Mouse (Mus musculus) liver, adult 2 months (tissue): ENCODE measurements around the gene Icmt. TPM values are rescaled to one million over a fixed set of nuclear protein-coding genes. Genes with fewer than 3 reads are reported as not detected.

Experiments
- DNase-seq: peaks from one replicate; pipeline ENCODE4 v3.0.0-alpha.2; 2011; ENCODE audit warnings: low read depth, low spot score; ENCODE audit errors: extremely low read depth
- H3K27ac ChIP-seq: fragments of 200-500 bp; replicated peaks from 2 replicates; pipeline ENCODE4 v1.5.1; 2012; ENCODE audit warnings: low read depth, mild to moderate bottlenecking, control low read depth, inconsistent platforms, low read length; ENCODE audit not compliant: insufficient read depth
- H3K27me3 ChIP-seq: fragments of 200-500 bp; 2 replicates; pipeline ENCODE4 v1.6.1; 2012; ENCODE audit warnings: mild to moderate bottlenecking, moderate library complexity, low read length, inconsistent platforms; ENCODE audit not compliant: control insufficient read depth, insufficient read depth
- H3K36me3 ChIP-seq: fragments of 200-500 bp; 2 replicates; pipeline ENCODE4 v1.6.1; 2012; ENCODE audit warnings: low read length, inconsistent platforms; ENCODE audit not compliant: control insufficient read depth, insufficient read depth
- H3K4me1 ChIP-seq: fragments of 200-500 bp; 2 replicates; pipeline ENCODE4 v1.6.1; 2011; ENCODE audit warnings: low read length; ENCODE audit not compliant: control insufficient read depth, insufficient read depth
- H3K4me3 ChIP-seq: fragments of 200-500 bp; 2 replicates; pipeline ENCODE4 v1.5.1; 2011; ENCODE audit warnings: low read depth, mild to moderate bottlenecking, control low read depth, low read length, moderate library complexity; ENCODE audit not compliant: insufficient read depth
- H3K79me2 ChIP-seq: fragments of 200-500 bp; 2 replicates; pipeline ENCODE4 v1.6.1; 2012; ENCODE audit warnings: inconsistent platforms, mild to moderate bottlenecking, low read length, moderate library complexity; ENCODE audit not compliant: control insufficient read depth, insufficient read depth
- H3K9ac ChIP-seq: fragments of 200-500 bp; 2 replicates; pipeline ENCODE4 v1.6.1; 2012; ENCODE audit warnings: low read depth, mild to moderate bottlenecking, control low read depth, inconsistent platforms, low read length
- CTCF ChIP-seq: fragments of 200-500 bp; IDR thresholded peaks from 2 replicates; pipeline ENCODE4 v1.5.1; 2011; ENCODE audit warnings: low read depth, low read length, control low read depth
- POLR2A ChIP-seq: fragments of 200-500 bp; IDR thresholded peaks from 2 replicates; pipeline ENCODE4 v1.6.1; 2011; ENCODE audit warnings: low read length, control low read depth; ENCODE audit not compliant: insufficient read depth; ENCODE audit errors: extremely low read depth
- WGBS: fragments of 180-500 bp; shearing (Covaris S2); methylation state at CpG from one replicate; pipeline ENCODE4 v1.1.7; 2018; 5-methylcytosine and 5-hydroxymethylcytosine counted together
- polyA plus RNA-seq: library from polyadenylated mRNA; depleted of rRNA; stranded (reverse); fragments of >200 nt; gene quantifications from 2 replicates; pipeline ENCODE4 v1.2.3, GENCODE M21; 2012
- total RNA-seq: library from RNA; depleted of rRNA; stranded (reverse); fragments of >200 nt; gene quantifications from 2 replicates; pipeline ENCODE4 v1.2.3, GENCODE M21; 2014

The Icmt gene
- total and polyA plus RNA-seq, 2 experiments = 13.2 to 16.5 TPM

GRCm38 (mm10) chr4:152267748-152268369 is 29.2 kb upstream of the Icmt start:
- Histone ChIP-seq H3K79me2 (no peaks in the 10 kb centered on the region), H3K4me1 (peaks cover 7% of the 10 kb centered on the region), H3K36me3 (no peaks in the 10 kb centered on the region), H3K27ac (no peak overlapping the region), H3K9ac (no peak overlapping the region), H3K4me3 (no peak overlapping the region), H3K27me3 (no peaks in the 10 kb centered on the region)
- no peak for DNase-seq
- 80% methylated on average over 13 of the region's 13 CpGs for WGBS
- no peak for TF ChIP-seq POLR2A
- TF ChIP-seq CTCF = no peak

DNA sequence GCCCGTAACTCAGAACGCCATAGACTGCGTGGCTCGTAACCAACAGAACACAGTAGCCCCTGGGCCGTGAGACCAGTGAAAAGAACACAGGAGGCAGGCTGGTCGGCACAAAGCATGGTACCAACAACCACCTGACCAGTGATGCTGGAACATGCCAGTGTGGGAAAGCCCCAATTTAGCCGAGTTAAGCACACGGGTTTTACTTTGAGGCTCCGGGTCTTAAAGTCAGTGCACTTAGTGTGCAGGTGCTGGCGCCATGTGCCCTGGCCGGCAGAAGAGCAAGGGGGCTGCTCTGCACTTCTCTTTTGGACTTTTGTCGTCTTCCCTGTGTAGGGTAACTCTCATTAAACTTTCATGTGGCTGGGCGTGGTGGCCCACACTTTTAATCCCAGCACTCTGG is 27.1 kb upstream of the Icmt start:
- Histone ChIP-seq H3K9ac (no peak overlapping the region), H3K4me1 (no peaks in the 10 kb centered on the region), H3K27ac (no peak overlapping the region), H3K27me3 (no peaks in the 10 kb centered on the region), H3K36me3 (no peaks in the 10 kb centered on the region), H3K79me2 (no peaks in the 10 kb centered on the region), H3K4me3 (no peak overlapping the region)
- TF ChIP-seq CTCF = no peak
- no peak for TF ChIP-seq POLR2A
- no peak for DNase-seq
- 94% methylated on average over 13 of the region's 13 CpGs for WGBS

GRCm38 (mm10) chr4:152270599-152270998 is 26.4 kb upstream of the Icmt start:
- Histone ChIP-seq H3K4me1 (no peaks in the 10 kb centered on the region), H3K27me3 (no peaks in the 10 kb centered on the region), H3K4me3 (no peak overlapping the region), H3K9ac (no peak overlapping the region), H3K36me3 (no peaks in the 10 kb centered on the region), H3K27ac (no peak overlapping the region), H3K79me2 (no peaks in the 10 kb centered on the region)
- DNase-seq = no peak
- TF ChIP-seq CTCF = no peak
- 92% methylated on average over 9 of the region's 9 CpGs for WGBS

DNA sequence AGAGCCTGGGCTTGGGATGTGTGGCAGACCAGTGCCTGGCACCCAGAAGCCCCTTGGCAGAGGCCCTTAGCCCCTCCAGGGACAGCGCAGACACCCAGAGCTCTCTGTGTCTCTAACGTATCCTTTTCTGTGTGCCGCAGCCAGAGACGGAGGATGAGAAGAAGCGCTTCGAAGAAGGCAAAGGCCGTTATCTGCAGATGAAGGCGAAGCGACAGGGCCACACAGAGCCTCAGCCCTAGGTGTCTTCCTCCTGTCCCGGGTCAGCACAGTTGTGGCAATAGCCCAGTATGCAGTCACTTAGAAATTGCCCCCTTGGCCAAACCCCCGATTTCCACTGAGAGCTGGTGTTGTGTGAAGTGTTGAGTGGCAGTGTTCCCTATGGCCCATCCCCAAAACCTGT is 25.7 kb upstream of the Icmt start:
- no peaks in the 10 kb centered on the region for H3K4me1 ChIP-seq
- no peak for DNase-seq
- no peak overlapping the region for H3K4me3 ChIP-seq
- no peaks in the 10 kb centered on the region for H3K79me2 ChIP-seq
- TF ChIP-seq POLR2A (no peak), CTCF (no peak)
- no peaks in the 10 kb centered on the region for H3K36me3 ChIP-seq
- no peak overlapping the region for H3K27ac ChIP-seq
- 96% methylated on average over 11 of the region's 11 CpGs for WGBS
- H3K27me3 ChIP-seq = no peaks in the 10 kb centered on the region
- H3K9ac ChIP-seq = no peak overlapping the region

- Histone ChIP-seq H3K79me2 (no peaks in the 10 kb centered on the region), H3K4me3 (no peak overlapping the region), H3K4me1 (no peaks in the 10 kb centered on the region), H3K9ac (no peak overlapping the region), H3K27ac (no peak overlapping the region), H3K27me3 (no peaks in the 10 kb centered on the region), H3K36me3 (no peaks in the 10 kb centered on the region)
- WGBS = 91% methylated on average over 7 of the region's 7 CpGs
- no peak for DNase-seq
- TF ChIP-seq POLR2A (no peak), CTCF (no peak)
These were observed 25.0 kb upstream of the Icmt start for GRCm38 (mm10) chr4:152272006-152272405.

GRCm38 (mm10) chr4:152272449-152273049 is 24.5 kb upstream of the Icmt start:
- Histone ChIP-seq H3K4me1 (no peaks in the 10 kb centered on the region), H3K27ac (no peak overlapping the region), H3K4me3 (no peak overlapping the region), H3K9ac (no peak overlapping the region), H3K27me3 (no peaks in the 10 kb centered on the region), H3K79me2 (no peaks in the 10 kb centered on the region), H3K36me3 (no peaks in the 10 kb centered on the region)
- WGBS = 68% methylated on average over 9 of the region's 9 CpGs
- peak; percentile 15 for DNase-seq
- TF ChIP-seq CTCF (no peak), POLR2A (no peak)
